Mouse (Mus musculus): ENCODE measurements around the gene Aoc1. TPM values are rescaled to one million over a fixed set of nuclear protein-coding genes. Genes with fewer than 3 reads are reported as not detected.

The Aoc1 gene
- polyA plus RNA-seq (2014; fragmentation: Nextera tagmentation; extraction: Ambion mirVana) = 0.10 TPM in 1 of 2 replicates, not detected in the other

DNA sequence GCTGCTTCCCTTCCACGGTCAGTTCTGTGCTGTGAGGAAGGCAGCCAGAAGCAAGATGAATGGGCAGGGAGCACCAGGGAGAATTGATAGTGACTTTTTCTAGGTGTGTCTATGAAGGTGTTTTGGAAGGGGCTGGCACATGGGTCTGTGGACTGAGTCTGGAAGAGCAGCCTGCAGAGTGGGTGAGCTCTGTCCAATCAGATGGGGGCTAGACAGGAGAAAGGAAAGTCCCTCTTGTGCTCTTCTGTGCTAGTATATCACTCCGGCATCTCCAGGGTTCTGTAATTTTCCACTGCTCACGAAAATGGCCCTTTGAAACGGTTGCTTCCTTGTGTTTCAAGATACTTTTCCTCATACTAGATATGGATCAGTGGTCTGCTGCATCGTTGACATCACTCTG, at the start of gene Aoc1:
Gene Aoc1, plus strand, starts transcription at position 301 of the 400 bp plus-strand sequence.
- Histone ChIP-seq H3K27ac (ENCODE audit: low read depth, low read length) (no peak within 1 kb of the TSS), H3K36me3 (ENCODE audit: control insufficient read depth, insufficient read depth, low read length) (no peaks in the 10 kb centered on the region), H3K9me3 (ENCODE audit: control insufficient read depth, low read length) (no peaks in the 10 kb centered on the region), H3K4me2 (no peak within 1 kb of the TSS), H3K4me1 (ENCODE audit: control insufficient read depth, insufficient read depth, low read length) (peaks cover under 1% of the 10 kb centered on the region; the same call in 1 of the 2 replicates), H3K4me3 (ENCODE audit: low read depth, low read length) (no peak within 1 kb of the TSS), H3K27me3 (ENCODE audit: control insufficient read depth, insufficient read depth, low read length) (no peaks in the 10 kb centered on the region), H3K9ac (ENCODE audit: low read length) (no peak within 1 kb of the TSS)
- 84% methylated on average over 5 of the region's 5 CpGs for WGBS
- DNase-seq (ENCODE audit: low spot score, missing footprints) = no peak
- no peak for ATAC-seq (ENCODE audit: low FRiP score)

DNA sequence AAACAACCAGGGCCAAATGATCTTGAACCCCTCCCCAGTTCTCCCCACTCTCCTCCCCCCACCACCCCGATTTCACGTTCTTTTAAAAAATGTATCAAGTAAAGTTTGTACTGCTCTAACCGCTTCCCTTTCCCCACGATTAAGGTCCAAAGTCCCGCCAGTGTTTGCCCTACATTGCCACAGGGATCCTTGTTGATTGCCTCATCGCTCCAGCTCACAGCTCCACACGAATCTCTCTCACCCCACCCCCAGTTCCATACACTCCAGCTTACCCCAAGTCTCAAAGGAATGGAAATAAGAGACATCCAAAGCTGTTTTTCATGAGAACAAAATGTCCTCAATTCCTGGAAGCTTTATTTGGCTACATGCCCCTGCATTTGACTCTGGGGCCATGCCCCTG, 47.7 kb upstream of the Aoc1 start:
- DNase-seq (ENCODE audit: low spot score, missing footprints) = no peak
- ATAC-seq (ENCODE audit: low FRiP score) = no peak
- WGBS = 80% methylated on average over 7 of the region's 7 CpGs

GRCm38 (mm10) chr6:48828976-48829375, 43.7 kb upstream of the Aoc1 start:
- ATAC-seq (ENCODE audit: low FRiP score) (no peak), DNase-seq (ENCODE audit: low spot score, missing footprints) (no peak)
- H3K36me3 ChIP-seq (ENCODE audit: control insufficient read depth, insufficient read depth, low read length) = no peaks in the 10 kb centered on the region
- H3K9me3 ChIP-seq (ENCODE audit: control insufficient read depth, low read length) = no peaks in the 10 kb centered on the region
- no peaks in the 10 kb centered on the region for H3K4me1 ChIP-seq (ENCODE audit: control insufficient read depth, insufficient read depth, low read length)
- H3K4me3 ChIP-seq (ENCODE audit: low read depth, low read length) = no peak overlapping the region
- WGBS = 87% methylated on average over 1 of the region's 1 CpGs
- H3K9ac ChIP-seq (ENCODE audit: low read length) = no peak overlapping the region
- no peak overlapping the region for H3K4me2 ChIP-seq
- no peak overlapping the region for H3K27ac ChIP-seq (ENCODE audit: low read depth, low read length)
- H3K27me3 ChIP-seq (ENCODE audit: control insufficient read depth, insufficient read depth, low read length) = no peaks in the 10 kb centered on the region

More for the DNA sequence above, 47.7 kb upstream of the Aoc1 start:
- Histone ChIP-seq H3K36me3 (ENCODE audit: control insufficient read depth, insufficient read depth, low read length) (no peaks in the 10 kb centered on the region), H3K4me3 (ENCODE audit: low read depth, low read length) (no peak overlapping the region), H3K9ac (ENCODE audit: low read length) (no peak overlapping the region), H3K4me2 (no peak overlapping the region), H3K27me3 (ENCODE audit: control insufficient read depth, insufficient read depth, low read length) (no peaks in the 10 kb centered on the region), H3K4me1 (ENCODE audit: control insufficient read depth, insufficient read depth, low read length) (no peaks in the 10 kb centered on the region), H3K27ac (ENCODE audit: low read depth, low read length) (no peak overlapping the region), H3K9me3 (ENCODE audit: control insufficient read depth, low read length) (no peaks in the 10 kb centered on the region)

- ATAC-seq (ENCODE audit: low FRiP score) (no peak), DNase-seq (ENCODE audit: low spot score, missing footprints) (no peak)
Observed at GRCm38 (mm10) chr6:48829651-48830050, 43.0 kb upstream of the Aoc1 start.

GRCm38 (mm10) chr6:48830241-48830640, 42.5 kb upstream of the Aoc1 start:
- no peaks in the 10 kb centered on the region for H3K4me1 ChIP-seq (ENCODE audit: control insufficient read depth, insufficient read depth, low read length)
- ATAC-seq (ENCODE audit: low FRiP score) = no peak

More at GRCm38 (mm10) chr6:48829651-48830050, 43.0 kb upstream of the Aoc1 start:
- no peak overlapping the region for H3K4me2 ChIP-seq
- no peaks in the 10 kb centered on the region for H3K4me1 ChIP-seq (ENCODE audit: control insufficient read depth, insufficient read depth, low read length)
- no peaks in the 10 kb centered on the region for H3K9me3 ChIP-seq (ENCODE audit: control insufficient read depth, low read length)
- H3K36me3 ChIP-seq (ENCODE audit: control insufficient read depth, insufficient read depth, low read length) = no peaks in the 10 kb centered on the region
- no peak overlapping the region for H3K9ac ChIP-seq (ENCODE audit: low read length)
- no peak overlapping the region for H3K27ac ChIP-seq (ENCODE audit: low read depth, low read length)
- no peak overlapping the region for H3K4me3 ChIP-seq (ENCODE audit: low read depth, low read length)
- no peaks in the 10 kb centered on the region for H3K27me3 ChIP-seq (ENCODE audit: control insufficient read depth, insufficient read depth, low read length)

DNA sequence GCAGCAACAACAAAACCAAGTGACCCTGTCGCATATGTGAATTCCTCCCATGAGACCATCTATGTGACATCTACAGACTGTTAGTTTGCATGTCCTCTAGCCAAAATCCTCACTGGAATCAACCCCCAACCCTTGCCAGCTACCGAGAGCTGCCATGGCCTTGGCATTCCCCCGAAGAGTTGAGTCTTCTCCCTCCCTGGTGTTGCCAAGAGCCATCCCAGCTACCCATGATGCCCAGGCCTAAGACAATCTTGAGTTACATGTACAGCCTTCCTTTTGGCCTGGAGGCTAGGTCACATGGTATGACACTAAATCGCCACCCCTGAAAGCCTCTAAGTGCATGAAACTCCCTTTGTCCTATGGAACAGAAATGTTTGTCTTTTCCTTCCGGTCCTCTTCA, 41.6 kb upstream of the Aoc1 start:
- ATAC-seq (ENCODE audit: low FRiP score) (no peak), DNase-seq (ENCODE audit: low spot score, missing footprints) (no peak)
- Histone ChIP-seq H3K9ac (ENCODE audit: low read length) (no peak overlapping the region), H3K9me3 (ENCODE audit: control insufficient read depth, low read length) (no peaks in the 10 kb centered on the region), H3K27ac (ENCODE audit: low read depth, low read length) (no peak overlapping the region), H3K27me3 (ENCODE audit: control insufficient read depth, insufficient read depth, low read length) (no peaks in the 10 kb centered on the region), H3K4me2 (no peak overlapping the region), H3K4me1 (ENCODE audit: control insufficient read depth, insufficient read depth, low read length) (no peaks in the 10 kb centered on the region), H3K36me3 (ENCODE audit: control insufficient read depth, insufficient read depth, low read length) (no peaks in the 10 kb centered on the region), H3K4me3 (ENCODE audit: low read depth, low read length) (no peak overlapping the region)
- 85% methylated on average over 5 of the region's 5 CpGs for WGBS

More at GRCm38 (mm10) chr6:48830241-48830640, 42.5 kb upstream of the Aoc1 start:
- DNase-seq (ENCODE audit: low spot score, missing footprints) = no peak
- no peak overlapping the region for H3K4me2 ChIP-seq
- H3K9ac ChIP-seq (ENCODE audit: low read length) = no peak overlapping the region
- WGBS = 83% methylated on average over 1 of the region's 1 CpGs
- H3K4me3 ChIP-seq (ENCODE audit: low read depth, low read length) = no peak overlapping the region
- no peak overlapping the region for H3K27ac ChIP-seq (ENCODE audit: low read depth, low read length)
- no peaks in the 10 kb centered on the region for H3K36me3 ChIP-seq (ENCODE audit: control insufficient read depth, insufficient read depth, low read length)
- no peaks in the 10 kb centered on the region for H3K9me3 ChIP-seq (ENCODE audit: control insufficient read depth, low read length)
- H3K27me3 ChIP-seq (ENCODE audit: control insufficient read depth, insufficient read depth, low read length) = no peaks in the 10 kb centered on the region

DNA sequence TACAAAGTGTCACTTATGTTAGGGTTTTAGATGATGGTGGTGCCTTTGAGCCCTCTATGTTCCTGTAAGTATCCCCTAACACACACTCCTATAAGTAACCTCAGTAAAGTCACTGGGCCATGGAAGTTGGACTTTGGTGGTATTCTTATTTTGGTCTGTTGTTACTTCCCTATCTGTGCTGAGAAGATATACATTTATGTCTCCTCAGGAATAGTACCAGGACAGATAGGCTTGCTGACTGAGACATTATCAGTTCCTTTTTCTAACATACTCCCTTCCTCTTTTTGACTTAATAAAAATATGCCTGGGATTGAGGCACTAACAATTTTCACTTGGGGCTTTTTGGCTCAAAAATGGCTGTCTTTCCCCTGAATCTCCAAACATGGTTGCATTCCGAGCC, 40.3 kb upstream of the Aoc1 start:
- no peak for ATAC-seq (ENCODE audit: low FRiP score)

DNA sequence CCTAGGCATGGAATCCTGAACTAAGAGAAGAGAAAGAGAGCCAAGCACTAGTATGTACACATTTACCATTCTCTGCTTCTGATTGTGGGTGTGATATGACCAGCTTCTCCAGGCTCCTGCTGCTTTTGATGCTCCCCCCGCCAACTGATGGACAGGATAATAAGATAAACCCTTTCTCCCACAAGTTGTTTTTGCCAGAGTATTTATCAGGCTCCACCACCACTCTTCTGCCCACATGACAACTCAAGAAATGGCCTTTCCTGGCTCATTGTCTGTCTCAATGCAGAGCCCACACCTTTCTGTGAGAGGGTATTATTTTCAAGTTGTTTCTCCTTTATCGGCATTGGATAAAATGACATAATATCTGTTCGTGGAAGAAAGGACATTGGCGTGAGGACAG, 39.2 kb upstream of the Aoc1 start:
- Histone ChIP-seq H3K9me3 (ENCODE audit: control insufficient read depth, low read length) (no peaks in the 10 kb centered on the region), H3K4me1 (ENCODE audit: control insufficient read depth, insufficient read depth, low read length) (no peaks in the 10 kb centered on the region), H3K27me3 (ENCODE audit: control insufficient read depth, insufficient read depth, low read length) (no peaks in the 10 kb centered on the region), H3K4me2 (no peak overlapping the region), H3K27ac (ENCODE audit: low read depth, low read length) (no peak overlapping the region), H3K36me3 (ENCODE audit: control insufficient read depth, insufficient read depth, low read length) (no peaks in the 10 kb centered on the region), H3K9ac (ENCODE audit: low read length) (no peak overlapping the region), H3K4me3 (ENCODE audit: low read depth, low read length) (no peak overlapping the region)
- ATAC-seq (ENCODE audit: low FRiP score) (no peak), DNase-seq (ENCODE audit: low spot score, missing footprints) (no peak)
- 93% methylated on average over 4 of the region's 4 CpGs for WGBS

More for the DNA sequence above, 40.3 kb upstream of the Aoc1 start:
- Histone ChIP-seq H3K4me3 (ENCODE audit: low read depth, low read length) (no peak overlapping the region), H3K4me2 (no peak overlapping the region), H3K27ac (ENCODE audit: low read depth, low read length) (no peak overlapping the region), H3K9me3 (ENCODE audit: control insufficient read depth, low read length) (no peaks in the 10 kb centered on the region), H3K4me1 (ENCODE audit: control insufficient read depth, insufficient read depth, low read length) (no peaks in the 10 kb centered on the region), H3K36me3 (ENCODE audit: control insufficient read depth, insufficient read depth, low read length) (no peaks in the 10 kb centered on the region), H3K9ac (ENCODE audit: low read length) (no peak overlapping the region), H3K27me3 (ENCODE audit: control insufficient read depth, insufficient read depth, low read length) (no peaks in the 10 kb centered on the region)
- DNase-seq (ENCODE audit: low spot score, missing footprints) = no peak
- 92% methylated on average over 1 of the region's 1 CpGs for WGBS

DNA sequence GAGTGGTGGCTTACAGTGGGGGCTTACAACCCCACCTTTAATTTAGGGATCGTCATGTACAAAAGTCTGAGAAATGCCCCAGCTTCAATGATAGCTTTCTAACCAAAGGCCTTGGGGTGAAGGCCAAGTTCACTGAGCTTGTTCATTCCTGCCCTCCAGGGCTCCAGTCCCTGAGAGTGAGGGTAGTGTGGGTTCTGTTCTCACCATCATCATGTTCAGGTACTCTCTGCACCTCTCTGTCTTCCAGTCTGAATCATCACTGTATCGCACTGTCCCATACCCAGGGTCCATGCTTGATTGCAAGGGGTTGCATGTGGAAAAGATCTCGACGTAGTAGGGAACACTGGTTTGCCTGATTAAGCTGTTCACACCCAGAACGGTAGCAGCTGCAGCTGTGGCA, 37.5 kb upstream of the Aoc1 start:
- WGBS = 85% methylated on average over 5 of the region's 5 CpGs
- no peak overlapping the region for H3K4me2 ChIP-seq
- DNase-seq (ENCODE audit: low spot score, missing footprints) (no peak), ATAC-seq (ENCODE audit: low FRiP score) (no peak)
- H3K4me1 ChIP-seq (ENCODE audit: control insufficient read depth, insufficient read depth, low read length) = peaks cover 4% of the 10 kb centered on the region; the same call in 1 of the 2 replicates
- no peaks in the 10 kb centered on the region for H3K9me3 ChIP-seq (ENCODE audit: control insufficient read depth, low read length)
- H3K27me3 ChIP-seq (ENCODE audit: control insufficient read depth, insufficient read depth, low read length) = no peaks in the 10 kb centered on the region
- no peak overlapping the region for H3K9ac ChIP-seq (ENCODE audit: low read length)
- no peaks in the 10 kb centered on the region for H3K36me3 ChIP-seq (ENCODE audit: control insufficient read depth, insufficient read depth, low read length)
- no peak overlapping the region for H3K4me3 ChIP-seq (ENCODE audit: low read depth, low read length)
- H3K27ac ChIP-seq (ENCODE audit: low read depth, low read length) = no peak overlapping the region

DNA sequence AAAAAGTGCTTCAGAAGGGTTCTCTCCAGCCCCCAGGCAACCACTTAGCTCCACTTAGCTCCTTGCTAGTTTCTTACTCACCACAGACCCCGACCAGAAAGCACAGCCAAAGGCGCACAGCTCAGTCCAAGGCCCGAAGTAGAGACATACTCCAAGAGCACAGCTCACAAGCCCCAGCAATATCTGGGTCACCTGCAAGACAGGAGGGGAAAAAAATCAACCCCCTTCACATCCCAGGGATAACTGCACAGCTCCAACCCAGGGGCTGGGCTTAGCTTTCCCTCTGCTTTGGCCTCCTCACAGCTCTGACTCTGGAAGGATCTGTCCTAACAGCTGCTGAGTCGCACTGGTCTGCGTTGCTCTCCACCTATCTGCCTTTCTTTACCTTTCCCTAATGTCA, 36.5 kb upstream of the Aoc1 start:
- no peak for ATAC-seq (ENCODE audit: low FRiP score)
- Histone ChIP-seq H3K9ac (ENCODE audit: low read length) (no peak overlapping the region), H3K9me3 (ENCODE audit: control insufficient read depth, low read length) (no peaks in the 10 kb centered on the region), H3K4me3 (ENCODE audit: low read depth, low read length) (no peak overlapping the region), H3K36me3 (ENCODE audit: control insufficient read depth, insufficient read depth, low read length) (no peaks in the 10 kb centered on the region), H3K27me3 (ENCODE audit: control insufficient read depth, insufficient read depth, low read length) (no peaks in the 10 kb centered on the region), H3K4me1 (ENCODE audit: control insufficient read depth, insufficient read depth, low read length) (peaks cover 7% of the 10 kb centered on the region), H3K4me2 (no peak overlapping the region), H3K27ac (ENCODE audit: low read depth, low read length) (no peak overlapping the region)
- whole genome bisulfite sequencing = 85% methylated on average over 5 of the region's 5 CpGs
- no peak for DNase-seq (ENCODE audit: low spot score, missing footprints)

Data from midbrain, embryonic 11.5 days (tissue).